Mouse (Mus musculus) heart, adult 2 months (tissue): ENCODE measurements around the gene Pgpep1.

Experiments
- CTCF ChIP-seq: fragments of 200-600 bp; IDR thresholded peaks from 2 replicates; pipeline ENCODE4 v1.8.1; 2022; ENCODE audit warnings: antibody characterized with exemption, mild to moderate bottlenecking, moderate library complexity
- EP300 ChIP-seq: fragments of 200-500 bp; IDR thresholded peaks from 2 replicates; pipeline ENCODE4 v1.6.1; 2011; ENCODE audit warnings: low read depth, low read length, control low read depth; ENCODE audit not compliant: insufficient read depth
- POLR2A ChIP-seq: fragments of 200-500 bp; IDR thresholded peaks from 2 replicates; pipeline ENCODE4 v1.6.1; 2011; ENCODE audit warnings: mild to moderate bottlenecking, low read depth, low read length, control low read depth; ENCODE audit not compliant: insufficient read depth

- no peak for TF ChIP-seq POLR2A
- no peak for TF ChIP-seq CTCF
- no peak for TF ChIP-seq EP300
These were observed 27.9 kb upstream of the Pgpep1 start for GRCm38 (mm10) chr8:70688136-70688535.
